Mouse (Mus musculus): Measurements from ENCODE around the gene 6030468B19Rik. TPM values are rescaled to one million over a fixed set of nuclear protein-coding genes. Genes with fewer than 3 reads are reported as not detected.

Gene 6030468B19Rik
- polyA plus RNA-seq (2012; rRNA removed): 0.08 and 0.12 TPM in 2 replicates

DNA sequence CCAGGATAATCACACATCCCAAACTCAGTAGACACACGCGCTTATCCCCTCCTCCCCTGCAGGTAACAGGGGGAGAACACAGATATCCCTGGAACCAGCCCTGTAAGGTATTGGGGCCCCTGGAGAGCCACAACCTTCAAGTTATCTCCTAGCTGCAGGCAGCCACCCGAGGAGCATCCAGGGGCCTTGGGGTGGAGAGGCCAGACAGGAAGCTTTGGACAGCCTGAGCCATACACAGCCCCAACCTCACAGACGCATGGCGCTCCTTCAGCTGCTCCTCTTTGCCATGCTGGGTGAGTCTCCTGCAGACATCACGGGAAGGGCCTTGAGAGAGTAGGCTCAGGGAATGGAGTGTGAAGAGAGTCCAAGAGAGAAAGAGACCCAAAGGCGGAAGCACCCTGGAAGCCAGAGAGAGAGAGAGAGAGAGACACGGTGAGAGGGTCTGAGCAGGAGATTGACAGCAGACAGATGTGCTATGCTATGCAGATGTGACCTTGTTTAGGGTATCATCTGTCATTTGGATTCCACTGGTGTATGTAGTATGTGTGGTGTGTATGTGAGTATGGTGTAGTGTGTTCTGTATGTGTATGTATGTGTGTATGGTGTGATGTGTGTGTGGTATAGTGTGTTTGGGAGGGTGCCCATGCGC lies at the start of gene 6030468B19Rik:
Gene 6030468B19Rik, plus strand, starts transcription at position 150 of the 649 bp plus-strand sequence.

DNA sequence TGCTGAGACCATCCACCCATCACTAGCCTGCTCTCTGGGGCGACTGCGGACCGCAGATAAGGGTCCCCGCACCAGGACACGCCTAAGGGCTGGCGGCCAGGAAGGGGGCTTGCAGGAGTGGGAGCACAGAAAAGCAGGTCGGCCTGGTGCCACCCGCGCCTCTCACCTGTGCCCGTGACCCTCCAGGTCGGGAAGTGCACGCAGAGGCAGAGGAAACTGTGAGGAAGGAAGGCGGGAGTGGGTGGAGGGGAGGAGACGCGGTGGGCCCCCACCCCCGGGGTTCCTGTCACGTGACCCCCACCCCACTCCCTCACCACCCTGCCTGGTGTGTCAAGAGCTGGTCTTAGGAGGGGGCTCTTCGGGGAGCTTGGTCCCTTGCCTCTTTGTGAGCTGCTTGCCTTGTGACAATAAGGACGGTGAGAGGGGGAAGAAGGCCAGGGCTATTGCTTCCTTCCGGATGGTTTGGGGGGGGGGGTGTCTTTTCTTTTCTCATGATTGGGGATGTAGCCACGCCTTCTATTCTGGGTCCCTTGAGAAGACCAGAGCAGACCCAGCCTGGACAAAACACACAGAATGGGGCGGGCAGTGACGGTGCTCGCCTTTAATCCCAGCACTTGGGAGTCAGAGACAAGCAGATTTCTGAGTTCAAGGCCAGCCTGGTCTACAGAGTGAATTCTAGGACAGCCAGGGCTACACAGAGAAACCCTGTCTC lies 15.3 kb upstream of the 6030468B19Rik start, which contains the start of the genes Tmc8 and Tmc6:
Gene Tmc8, plus strand, starts transcription at position 84 of the 712 bp plus-strand sequence.
Gene Tmc6, minus strand, starts transcription at position 206 of the 712 bp plus-strand sequence.

DNA sequence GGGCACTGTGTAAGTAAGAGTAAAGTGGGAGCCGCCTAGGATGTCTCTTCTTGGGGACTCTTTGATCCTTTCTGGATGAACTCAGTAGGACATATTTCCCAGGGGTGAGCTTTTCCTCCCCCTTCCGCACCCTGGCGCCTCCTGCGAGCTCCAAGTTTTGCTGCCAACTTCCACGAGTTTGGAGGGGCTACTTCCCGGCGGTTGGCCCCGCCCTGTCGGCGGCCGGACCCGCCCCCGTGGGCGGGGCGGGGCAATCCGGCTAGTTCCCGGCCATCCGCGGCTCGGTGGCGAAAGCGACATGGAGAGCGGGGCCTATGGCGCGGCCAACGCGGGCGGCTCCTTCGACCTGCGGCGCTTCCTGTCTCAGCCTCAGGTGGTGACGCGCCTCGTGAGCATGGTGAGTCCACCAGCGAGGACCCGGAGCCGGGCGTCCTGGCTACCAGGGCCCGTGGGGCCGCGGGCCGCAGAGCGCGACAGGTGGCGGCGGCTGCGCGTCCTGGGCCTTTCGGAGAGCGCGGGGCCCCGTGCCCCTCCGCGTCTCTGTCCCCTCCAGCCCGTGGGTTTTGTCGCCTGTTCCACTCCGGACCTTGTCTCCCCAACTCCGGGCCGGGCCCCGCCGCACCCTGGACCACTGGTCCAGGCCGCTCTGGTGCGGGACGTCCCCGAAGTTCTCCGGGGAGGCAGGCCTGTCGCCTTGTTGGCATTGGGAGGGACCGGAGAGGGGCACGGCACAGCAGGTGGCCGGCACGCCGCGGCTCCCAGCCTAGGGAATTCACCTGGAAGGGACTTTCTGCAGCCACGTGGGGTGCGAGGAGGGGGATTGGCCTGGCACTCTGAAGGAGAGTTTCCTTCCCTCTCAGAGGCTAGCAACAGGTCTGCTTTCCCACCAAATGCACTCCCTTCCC lies 12.2 kb downstream of the 6030468B19Rik start, which contains the start of the genes Gm20708 and Syngr2:
Gene Gm20708, plus strand, starts transcription at position 262 of the 905 bp plus-strand sequence.
Gene Syngr2, plus strand, starts transcription at position 262 of the 905 bp plus-strand sequence.

DNA sequence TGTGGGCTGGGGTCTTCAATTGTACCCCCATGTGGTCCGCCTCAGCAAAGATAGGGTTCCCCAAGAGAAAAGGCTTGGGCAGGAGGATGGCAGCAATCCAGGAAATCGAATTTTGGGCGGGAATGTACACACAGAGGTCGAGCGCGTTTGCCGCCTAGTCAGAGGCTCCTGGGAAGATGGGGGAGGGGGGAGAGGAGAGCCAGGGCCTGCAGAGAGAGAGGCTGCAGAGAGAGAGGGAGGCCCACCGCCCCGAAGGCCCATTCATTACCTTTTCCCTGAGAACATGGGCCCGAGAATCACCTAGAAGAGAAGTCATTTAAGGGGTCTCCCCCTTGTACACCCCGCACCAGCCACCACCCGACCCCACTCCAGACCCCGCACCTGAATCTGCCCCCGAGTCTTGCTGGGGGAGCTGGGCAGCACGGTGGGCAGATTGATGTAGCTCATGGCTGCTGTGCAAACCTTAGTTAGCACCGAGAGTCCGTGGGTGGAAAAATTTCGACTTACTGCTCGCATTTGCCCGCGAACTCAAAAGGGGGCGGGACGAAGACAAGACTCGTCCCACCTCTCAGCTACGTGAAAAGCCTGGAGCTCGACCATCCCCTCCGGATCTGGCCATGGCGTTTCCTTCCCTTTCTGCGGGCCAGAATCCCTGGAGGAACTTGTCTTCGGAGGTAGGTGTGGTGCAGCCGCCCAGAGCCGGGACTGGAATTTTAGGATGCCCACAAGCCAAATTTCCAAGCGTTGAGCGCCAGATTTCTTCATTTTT lies 28.1 kb downstream of the 6030468B19Rik start, which contains the start of the genes Afmid and Tk1:
Gene Afmid, plus strand, starts transcription at position 592 of the 769 bp plus-strand sequence.
Gene Tk1, minus strand, starts transcription at position 760 of the 769 bp plus-strand sequence.

DNA sequence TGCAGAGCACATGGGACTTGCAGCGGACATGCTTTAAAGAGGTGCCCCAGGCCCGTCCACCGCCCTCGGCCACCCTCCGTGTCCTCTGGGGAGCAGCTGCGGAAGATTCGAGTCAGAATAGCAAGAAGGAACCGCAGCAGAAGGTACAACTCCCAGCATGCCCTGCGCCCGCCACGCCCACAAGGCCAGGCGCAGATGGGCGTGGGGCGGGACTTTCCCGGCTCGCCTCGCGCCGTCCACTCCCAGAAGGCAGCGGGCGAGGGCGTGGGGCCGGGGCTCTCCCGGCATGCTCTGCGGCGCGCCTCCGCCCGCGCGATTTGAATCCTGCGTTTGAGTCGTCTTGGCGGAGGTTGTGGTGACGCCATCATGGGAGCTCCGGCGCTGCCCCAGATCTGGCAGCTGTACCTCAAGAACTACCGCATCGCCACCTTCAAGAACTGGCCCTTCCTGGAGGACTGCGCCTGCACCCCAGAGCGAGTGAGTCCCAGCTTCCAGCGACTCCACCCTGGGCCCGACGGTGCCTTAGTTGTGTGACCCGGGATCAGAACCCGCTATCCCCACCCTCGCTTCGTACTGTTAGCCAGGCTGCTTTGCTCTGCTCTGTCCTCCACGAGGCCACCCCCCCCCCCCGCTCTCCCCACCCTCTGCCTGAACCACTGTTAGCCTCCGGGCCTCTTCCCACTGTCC lies 51.7 kb downstream of the 6030468B19Rik start, which contains the start of gene Birc5:
Gene Birc5, plus strand, starts transcription at position 267 of the 687 bp plus-strand sequence.

Other genes with a start within 250 kb of the 6030468B19Rik start
- gene Tnrc6c, start 143.4 kb upstream of the 6030468B19Rik start, polyA plus RNA-seq (2012; rRNA removed): 41.2 and 48.7 TPM in 2 replicates
- gene Tmc8, start 15.6 kb upstream of the 6030468B19Rik start, polyA plus RNA-seq (2012; rRNA removed): 0.91 and 1.8 TPM in 2 replicates
- 3.4 and 4.6 TPM in 2 replicates for gene Tmc6, start 15.5 kb upstream of the 6030468B19Rik start, polyA plus RNA-seq (2012; rRNA removed)
- gene Gm20708, start 12.0 kb downstream of the 6030468B19Rik start, polyA plus RNA-seq (2012; rRNA removed): 0.96 and 1.4 TPM in 2 replicates
- 8.4 and 8.8 TPM in 2 replicates for gene Syngr2, start 12.0 kb downstream of the 6030468B19Rik start, polyA plus RNA-seq (2012; rRNA removed)
- gene Afmid, start 28.3 kb downstream of the 6030468B19Rik start, polyA plus RNA-seq (2012; rRNA removed): 6.3 and 7.2 TPM in 2 replicates
- gene Tk1, start 28.4 kb downstream of the 6030468B19Rik start, polyA plus RNA-seq (2012; rRNA removed): 16.3 and 19.4 TPM in 2 replicates
- 15.8 and 19.3 TPM in 2 replicates for gene Birc5, start 51.6 kb downstream of the 6030468B19Rik start, polyA plus RNA-seq (2012; rRNA removed)
- 0.04 TPM in 2 replicates for gene Tmem235, start 63.1 kb downstream of the 6030468B19Rik start, polyA plus RNA-seq (2012; rRNA removed)
- gene Tha1, start 75.8 kb downstream of the 6030468B19Rik start, polyA plus RNA-seq (2012; rRNA removed): 7.0 and 7.2 TPM in 2 replicates
- 8.7 and 13.5 TPM in 2 replicates for gene Socs3, start 172.4 kb downstream of the 6030468B19Rik start, polyA plus RNA-seq (2012; rRNA removed)
- gene Pgs1, start 188.6 kb downstream of the 6030468B19Rik start, polyA plus RNA-seq (2012; rRNA removed): 54.1 and 56.6 TPM in 2 replicates